Mouse (Mus musculus): Measurements from ENCODE around the gene Zfp141.

GRCm38 (mm10) chr7:42505186-42505585 is 354 bp downstream of the Zfp141 start:
- TF ChIP-seq CTCF (IDR thresholded peaks at IDR 0.05; ENCODE audit: low read depth, low read length) (no peak), POLR2A (IDR thresholded peaks at IDR 0.05; ENCODE audit: borderline replicate concordance, low read depth, low read length) (no peak)

Data from bone marrow macrophage, adult 2 months (primary cell).